Mouse (Mus musculus) ES-E14 (cell line): ENCODE results near the gene Mbtd1. TPM values are rescaled to one million over a fixed set of nuclear protein-coding genes. Genes with fewer than 3 reads are reported as not detected.

Source experiments
- DNase-seq: peaks from one replicate; pipeline ENCODE4 v3.0.0-alpha.2; 2013; ENCODE audit warnings: low read depth, low spot score
- H3K27ac ChIP-seq: 2 replicates; pipeline ENCODE4 v1.5.1; 2012; ENCODE audit warnings: low read depth, mild to moderate bottlenecking, low read length, moderate library complexity, mixed read lengths; ENCODE audit not compliant: poor library complexity, insufficient read depth, severe bottlenecking
- H3K36me3 ChIP-seq: 2 replicates; pipeline ENCODE4 v1.6.1; 2012; ENCODE audit warnings: mild to moderate bottlenecking, low read length, moderate library complexity, mixed read lengths; ENCODE audit not compliant: control insufficient read depth, poor library complexity, insufficient read depth, severe bottlenecking
- H3K4me1 ChIP-seq, 2 experiments: fragments of 150-350 bp in 1 of 2; sonication (generic) in 1 of 2; 2 replicates each; pipeline ENCODE4 v1.6.1; 2012; ENCODE audit warnings: low read length in 2 of 2, mild to moderate bottlenecking in 1 of 2, mixed read lengths in 1 of 2; ENCODE audit not compliant: control insufficient read depth in 2 of 2, insufficient read depth in 2 of 2, poor library complexity in 1 of 2
- H3K4me3 ChIP-seq, 2 experiments: fragments of 150-350 bp in 1 of 2; sonication (generic) in 1 of 2; 2 replicates each; pipeline ENCODE4 v1.5.1; 2012; ENCODE audit warnings: low read length in 2 of 2, low read depth in 1 of 2, mild to moderate bottlenecking in 1 of 2, mixed read lengths in 1 of 2; ENCODE audit not compliant: insufficient read depth in 1 of 2, poor library complexity in 1 of 2, severe bottlenecking in 1 of 2
- H3K9ac ChIP-seq: 2 replicates; pipeline ENCODE4 v1.6.1; 2012; ENCODE audit warnings: low read depth, mild to moderate bottlenecking, low read length, mixed read lengths; ENCODE audit not compliant: poor library complexity, insufficient read depth, severe bottlenecking
- H3K9me3 ChIP-seq: fragments of 150-350 bp; sonication (generic); 2 replicates; pipeline ENCODE4 v1.6.1; 2012; ENCODE audit warnings: low read depth, mild to moderate bottlenecking, low read length; ENCODE audit not compliant: control insufficient read depth, insufficient read depth
- CHD2 ChIP-seq: IDR thresholded peaks from 2 replicates; pipeline ENCODE4 v1.6.1; 2014; ENCODE audit warnings: mild to moderate bottlenecking, low read depth, low read length, inconsistent platforms
- HCFC1 ChIP-seq: IDR thresholded peaks from 2 replicates; pipeline ENCODE4 v1.6.1; 2012; ENCODE audit warnings: low read length, inconsistent platforms, borderline replicate concordance; ENCODE audit not compliant: insufficient read depth
- MAFK ChIP-seq: IDR thresholded peaks from 2 replicates; pipeline ENCODE4 v1.6.1; 2014; ENCODE audit warnings: mild to moderate bottlenecking, low read depth, low read length, inconsistent platforms; ENCODE audit not compliant: insufficient read depth
- ZC3H11A ChIP-seq: IDR thresholded peaks from 2 replicates; pipeline ENCODE4 v1.6.1; 2012; ENCODE audit warnings: low read depth, mild to moderate bottlenecking, inconsistent platforms, low read length, borderline replicate concordance
- ZNF384 ChIP-seq: IDR thresholded peaks from 2 replicates; pipeline ENCODE4 v1.6.1; 2012; ENCODE audit warnings: low read depth, low read length, inconsistent platforms
- in situ Hi-C, 2 experiments: fragments of 600-800 bp; cut with MboI; formaldehyde crosslinking; loops; one replicate each; pipeline ENCODE4 v1.15.1; 2025; ENCODE audit warnings: low sequenced_read_pairs in 2 of 2, inconsistent platforms in 1 of 2; ENCODE audit not compliant: unreplicated experiment in 2 of 2
- total RNA-seq: library from RNA; depleted of rRNA; stranded (reverse); fragments of 300-350 nt; gene quantifications from 2 replicates; pipeline ENCODE4 v1.2.3, GENCODE M21; 2012

Mbtd1 gene
- total RNA-seq, 1 experiment, result 68.0 TPM

- Histone ChIP-seq H3K9ac (no peak overlapping the region), H3K4me3 (no peak overlapping the region), H3K4me1 (no peaks in the 10 kb centered on the region), H3K27ac (no peak overlapping the region), H3K9me3 (no peaks in the 10 kb centered on the region), H3K36me3 (peaks cover 10% of the 10 kb centered on the region)
- in situ Hi-C loops, result no loop called here
- TF ChIP-seq ZNF384, result no peak
- TF ChIP-seq CHD2, result no peak
- TF ChIP-seq ZC3H11A, result no peak
- no peak for TF ChIP-seq MAFK
- no peak for TF ChIP-seq HCFC1
- no peak for DNase-seq
Measured at GRCm38 (mm10) chr11:93940906-93941305, 55.3 kb downstream of the Mbtd1 start.

- Histone ChIP-seq H3K9ac (no peak overlapping the region), H3K36me3 (peaks cover 17% of the 10 kb centered on the region), H3K4me1 (no peaks in the 10 kb centered on the region), H3K27ac (no peak overlapping the region), H3K4me3 (no peak overlapping the region), H3K9me3 (no peaks in the 10 kb centered on the region)
- TF ChIP-seq HCFC1 (no peak), CHD2 (no peak), MAFK (no peak), ZNF384 (no peak), ZC3H11A (no peak)
- no peak for DNase-seq
- in situ Hi-C loops, result no loop called here
Measured at GRCm38 (mm10) chr11:93944986-93945385, 59.3 kb downstream of the Mbtd1 start.

GRCm38 (mm10) chr11:93948887-93949567 is 63.4 kb downstream of the Mbtd1 start:
- no peak overlapping the region for H3K9ac ChIP-seq
- peaks cover 43% of the 10 kb centered on the region for H3K36me3 ChIP-seq
- no peak overlapping the region for H3K4me3 ChIP-seq
- no peaks in the 10 kb centered on the region for H3K9me3 ChIP-seq
- TF ChIP-seq ZC3H11A, result no peak
- no peak for TF ChIP-seq ZNF384
- TF ChIP-seq MAFK, result no peak
- no peak for TF ChIP-seq CHD2
- TF ChIP-seq HCFC1, result no peak
- no peak for DNase-seq
- in situ Hi-C loops, result no loop called here
- no peak overlapping the region for H3K27ac ChIP-seq
- H3K4me1 ChIP-seq, result peaks cover 0 to 5% of the 10 kb centered on the region in 2 experiments; a peak in 3 of 4 replicates

- TF ChIP-seq HCFC1, result no peak
- TF ChIP-seq ZNF384, result no peak
- TF ChIP-seq MAFK, result no peak
- TF ChIP-seq ZC3H11A, result no peak
- Histone ChIP-seq H3K9ac (no peak overlapping the region), H3K4me3 (no peak overlapping the region), H3K27ac (no peak overlapping the region), H3K4me1 (peaks cover 0 to 7% of the 10 kb centered on the region in 2 experiments; a peak in 3 of 4 replicates), H3K9me3 (no peaks in the 10 kb centered on the region), H3K36me3 (peaks cover 45% of the 10 kb centered on the region)
- in situ Hi-C loops, result no loop called here
- DNase-seq, result no peak
Measured at GRCm38 (mm10) chr11:93950045-93950444, 64.4 kb downstream of the Mbtd1 start.

- Histone ChIP-seq H3K9ac (peak overlapping the region; percentile 42; the same call in 1 of the 2 replicates), H3K36me3 (peaks cover 45% of the 10 kb centered on the region), H3K4me3 (peak overlapping the region in 1 of 2 experiments; percentile 31; a peak in 1 of 4 replicates), H3K4me1 (peaks cover 3 to 13% of the 10 kb centered on the region in 2 experiments), H3K9me3 (no peaks in the 10 kb centered on the region), H3K27ac (no peak overlapping the region)
- in situ Hi-C loops, result no loop called here
- DNase-seq, result no peak
- TF ChIP-seq CHD2 (no peak), MAFK (no peak), ZC3H11A (no peak), HCFC1 (no peak), ZNF384 (no peak)
Measured at GRCm38 (mm10) chr11:93952376-93952775, 66.7 kb downstream of the Mbtd1 start.
